Mouse (Mus musculus) CD4-positive helper T cell, adult 2 months (primary cell): ENCODE measurements around the gene Pard3.
A peak's percentile ranks its signal among the peaks of the same experiment; 100 is the strongest.

Experiments
- DNase-seq: peaks from one replicate; pipeline ENCODE4 v3.0.0-alpha.2; 2012; ENCODE audit warnings: low read depth, missing footprints, low spot score

Gene Pard3

DNA sequence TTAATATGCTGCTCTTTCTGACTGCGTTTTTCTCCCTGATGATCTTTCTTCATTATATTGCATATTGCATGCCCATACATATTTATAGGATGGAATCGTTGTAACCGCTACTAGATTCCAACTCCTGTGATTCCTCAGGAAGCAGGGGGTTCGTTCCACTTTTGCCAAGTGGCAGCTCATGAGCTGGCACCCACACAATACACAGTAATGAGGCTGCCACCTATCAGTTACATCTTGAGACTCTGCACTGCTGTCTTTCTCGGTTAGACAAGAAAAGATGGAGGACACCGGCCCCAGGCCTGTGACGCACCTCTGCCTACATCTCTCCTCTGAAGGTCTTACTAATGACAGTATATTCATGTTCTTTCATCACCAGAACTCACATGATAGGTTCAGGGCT, 364.3 kb downstream of the Pard3 start:
- no peak for DNase-seq

DNA sequence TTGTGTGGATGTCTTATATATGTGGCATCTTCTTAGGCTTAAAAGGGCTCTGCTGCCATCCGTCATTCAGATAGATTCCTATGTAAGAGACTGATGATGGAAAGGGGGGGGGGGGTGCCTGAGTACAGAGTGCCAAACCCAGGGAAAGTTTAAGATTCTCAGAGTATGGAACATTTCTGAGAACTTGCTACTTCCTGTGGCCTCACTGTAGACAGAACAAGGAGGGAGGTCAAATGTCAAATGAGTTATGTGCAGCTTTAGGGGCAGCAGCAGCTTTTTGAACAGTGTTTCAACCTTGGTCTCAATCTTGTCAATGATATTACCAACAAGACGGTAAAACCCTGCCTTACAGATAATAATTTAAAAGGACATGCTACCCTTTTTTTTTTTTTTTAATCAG, 367.5 kb downstream of the Pard3 start:
- no peak for DNase-seq

DNA sequence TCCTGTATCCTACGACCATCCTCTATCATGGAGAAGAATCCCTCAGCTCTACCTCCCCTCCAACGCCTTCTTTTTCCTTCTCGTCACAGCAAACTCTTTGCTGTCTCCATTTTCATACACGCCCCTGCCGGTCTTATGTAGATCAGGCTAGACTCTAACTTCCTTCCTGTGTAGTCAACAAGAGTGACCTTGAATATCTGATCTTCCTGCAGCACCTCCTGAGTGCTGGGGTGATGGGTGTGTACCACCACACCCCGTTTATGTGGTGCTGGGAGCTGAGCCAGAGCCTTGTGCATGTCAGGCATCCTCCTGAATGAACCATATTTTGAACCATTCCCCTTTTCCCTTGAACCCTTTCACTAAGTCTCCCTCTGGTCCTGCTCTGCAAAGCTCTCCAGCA, 372.3 kb downstream of the Pard3 start:
- DNase-seq: no peak

DNA sequence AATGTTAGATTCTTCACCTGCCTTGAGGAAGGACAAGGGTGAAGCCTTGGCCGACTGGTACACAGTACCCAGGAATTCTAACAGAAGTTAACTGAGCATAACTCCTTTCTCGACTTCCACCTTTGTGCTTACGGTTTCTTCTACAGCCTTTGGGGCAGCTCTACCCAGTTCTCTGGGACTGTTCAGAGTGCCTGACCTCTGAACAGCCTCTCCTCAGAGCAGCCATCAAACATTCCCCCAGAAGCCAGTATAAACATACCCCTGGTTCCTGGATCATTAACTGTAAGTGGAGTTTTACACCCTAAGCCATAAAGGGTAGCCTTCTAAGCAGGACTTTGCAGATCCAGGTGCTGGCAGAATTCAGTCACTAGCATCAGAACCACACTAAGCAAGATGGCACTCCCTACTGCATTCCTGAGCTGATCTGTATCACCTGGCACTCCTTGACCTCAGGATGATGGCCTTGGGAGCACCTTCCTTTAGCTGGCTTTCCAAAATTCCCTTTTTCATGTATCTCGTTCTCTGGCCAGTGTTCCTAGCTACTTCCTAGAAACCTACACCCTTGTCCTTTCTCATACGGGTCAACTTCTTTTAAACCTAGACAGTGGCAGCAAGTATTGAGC, 374.0 kb downstream of the Pard3 start:
- no peak for DNase-seq

DNA sequence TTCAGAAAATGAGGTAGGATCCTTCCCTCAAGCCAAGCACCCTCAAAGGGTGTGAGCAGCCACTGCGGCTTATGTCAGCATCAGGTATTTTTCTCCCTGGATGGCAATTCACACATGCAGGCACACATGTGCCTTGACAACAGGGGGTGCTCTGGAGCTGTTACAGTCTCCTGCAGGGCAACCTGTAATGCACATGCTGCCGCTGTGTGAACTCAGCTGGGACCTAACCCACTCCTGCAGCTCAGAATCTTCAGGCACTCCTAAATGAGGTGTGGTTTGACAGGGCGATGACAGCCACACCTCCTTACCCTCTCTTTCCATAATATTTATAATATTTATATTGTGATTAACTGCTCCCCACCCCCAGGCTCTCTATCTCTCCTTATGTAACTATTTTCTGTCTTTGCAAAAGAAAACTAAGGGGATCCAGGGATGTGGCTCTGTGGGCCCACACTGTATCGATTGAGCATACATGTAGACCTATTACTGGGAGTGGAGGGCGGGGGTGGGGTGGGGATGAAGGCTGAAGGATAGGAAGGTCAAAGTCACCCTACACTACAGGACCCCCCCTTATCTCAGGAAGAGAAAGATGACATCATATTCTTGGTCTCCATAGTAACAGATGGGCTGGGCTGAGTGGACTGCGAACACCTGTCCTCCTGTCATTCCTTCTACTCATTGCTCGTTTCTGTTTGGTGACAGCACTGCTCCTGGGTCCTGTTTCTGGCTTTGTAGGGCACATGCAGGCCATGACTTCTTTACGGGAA, 375.1 kb downstream of the Pard3 start:
- peak; percentile 57 for DNase-seq

DNA sequence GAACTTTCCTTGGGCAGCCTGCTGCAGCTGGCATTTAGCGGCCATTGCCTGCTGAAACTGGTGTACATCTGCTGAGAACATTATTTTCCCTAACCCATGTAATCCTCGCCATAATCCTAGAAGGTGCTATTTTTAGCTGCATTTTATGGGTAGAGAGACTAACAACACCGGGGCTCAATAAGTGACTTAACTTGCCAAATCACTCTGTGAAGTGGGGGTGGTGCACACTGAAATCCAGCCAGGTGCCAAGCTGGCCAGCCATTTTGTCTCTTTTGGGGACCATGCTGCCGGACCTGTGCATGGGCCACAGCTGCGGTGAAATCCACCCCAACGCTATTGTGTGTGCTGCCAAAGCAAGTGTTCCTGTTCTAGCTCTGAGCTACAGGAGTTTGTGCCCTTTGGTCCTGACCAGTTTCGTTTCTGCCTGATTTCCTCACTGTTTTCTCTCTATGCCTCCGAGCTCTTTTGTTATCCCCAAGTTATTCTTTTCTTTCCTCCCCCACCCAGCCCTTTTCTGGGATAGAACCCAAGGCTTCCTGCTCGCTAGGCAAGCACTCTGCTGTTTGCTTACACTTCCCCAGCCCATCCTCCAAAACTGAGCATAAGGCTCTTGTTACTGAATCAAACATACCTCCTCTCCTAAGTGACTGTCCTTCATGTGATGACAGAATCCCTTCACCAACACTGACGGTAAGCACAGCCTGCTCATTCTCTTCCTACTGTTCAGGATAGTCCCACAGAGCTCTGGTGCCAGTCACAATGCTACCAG, 375.9 kb downstream of the Pard3 start:
- DNase-seq: no peak

DNA sequence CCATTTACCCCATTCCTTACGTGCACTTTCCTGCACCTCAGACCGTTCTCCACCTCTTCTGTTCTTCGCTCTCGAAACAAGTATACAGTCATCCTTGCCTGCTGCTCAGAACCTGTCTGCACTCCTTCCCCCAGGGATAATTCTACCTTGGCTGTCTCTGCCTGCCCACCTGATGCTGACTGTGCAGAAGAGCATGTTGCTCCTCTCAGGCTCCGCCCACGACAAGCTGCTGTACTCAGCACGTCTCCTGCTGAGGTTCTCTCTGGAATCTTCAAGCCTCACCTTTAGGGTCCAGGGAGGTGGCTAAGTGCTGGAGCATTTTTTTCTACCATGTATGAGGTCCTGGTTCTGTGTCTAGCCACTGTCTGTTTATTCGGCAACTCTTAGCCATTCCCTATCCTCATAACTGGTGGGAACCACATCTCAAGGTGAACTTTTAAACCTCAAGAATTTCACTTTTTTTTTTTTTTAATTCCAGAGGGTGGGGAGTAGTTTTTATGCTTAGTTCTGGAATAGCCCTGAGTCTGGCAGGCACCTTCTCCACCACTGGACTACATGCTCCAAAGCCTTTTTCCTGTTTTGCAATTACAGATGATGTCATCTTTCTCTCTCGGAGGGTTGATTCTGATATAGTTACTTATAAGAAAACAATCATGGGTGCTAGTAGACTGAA, 376.6 kb downstream of the Pard3 start:
- no peak for DNase-seq

DNA sequence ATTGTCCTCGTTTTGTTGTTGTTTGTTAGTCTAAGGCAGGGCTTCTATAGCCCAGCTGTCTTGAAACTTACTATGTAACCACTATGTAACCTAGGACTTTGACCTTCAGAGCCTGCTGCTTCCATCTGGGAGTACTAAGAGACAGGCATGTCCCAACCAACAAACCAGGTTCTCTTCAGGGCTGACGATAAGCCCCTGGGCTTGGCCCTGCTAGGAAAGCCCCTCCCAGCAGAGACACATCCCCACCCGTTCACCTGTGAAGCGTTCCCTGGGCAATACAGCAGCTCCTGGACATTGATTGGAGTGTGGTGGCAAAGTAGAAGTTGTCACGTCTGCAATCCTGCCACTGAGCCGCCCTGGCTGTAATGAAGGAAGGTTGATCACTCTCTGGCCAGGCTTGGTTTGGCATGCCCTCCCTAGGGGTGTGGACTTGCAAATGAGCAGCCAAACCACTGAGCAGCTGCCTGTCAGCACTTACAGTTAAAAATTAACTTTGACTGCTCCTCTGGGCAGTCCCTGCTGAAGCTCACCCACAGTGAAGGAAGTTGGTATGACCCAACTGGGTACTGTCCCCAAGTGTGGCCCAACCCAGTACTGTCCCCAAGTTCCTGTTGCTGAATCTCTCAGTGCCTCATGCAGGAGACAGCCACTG, 377.3 kb downstream of the Pard3 start:
- no peak for DNase-seq

DNA sequence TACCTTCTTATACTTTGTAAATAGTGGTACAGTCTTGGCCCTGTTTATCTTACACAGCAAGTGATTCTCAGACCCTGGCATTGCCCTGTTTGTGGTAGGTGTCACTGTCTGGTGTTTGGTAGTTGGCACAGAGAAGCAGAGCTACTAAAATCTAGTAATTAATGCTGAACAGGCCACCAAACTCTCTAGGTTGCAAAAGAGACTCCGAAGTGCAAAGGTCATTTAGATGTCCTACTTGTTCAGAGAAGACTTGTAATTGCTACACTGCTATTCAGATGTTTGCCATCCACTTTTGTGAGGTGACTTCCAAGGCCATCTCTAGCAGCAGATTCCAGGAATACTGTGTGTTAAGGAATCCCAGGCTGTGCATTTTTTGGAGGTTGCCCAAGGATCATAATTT, 383.7 kb downstream of the Pard3 start:
- no peak for DNase-seq

DNA sequence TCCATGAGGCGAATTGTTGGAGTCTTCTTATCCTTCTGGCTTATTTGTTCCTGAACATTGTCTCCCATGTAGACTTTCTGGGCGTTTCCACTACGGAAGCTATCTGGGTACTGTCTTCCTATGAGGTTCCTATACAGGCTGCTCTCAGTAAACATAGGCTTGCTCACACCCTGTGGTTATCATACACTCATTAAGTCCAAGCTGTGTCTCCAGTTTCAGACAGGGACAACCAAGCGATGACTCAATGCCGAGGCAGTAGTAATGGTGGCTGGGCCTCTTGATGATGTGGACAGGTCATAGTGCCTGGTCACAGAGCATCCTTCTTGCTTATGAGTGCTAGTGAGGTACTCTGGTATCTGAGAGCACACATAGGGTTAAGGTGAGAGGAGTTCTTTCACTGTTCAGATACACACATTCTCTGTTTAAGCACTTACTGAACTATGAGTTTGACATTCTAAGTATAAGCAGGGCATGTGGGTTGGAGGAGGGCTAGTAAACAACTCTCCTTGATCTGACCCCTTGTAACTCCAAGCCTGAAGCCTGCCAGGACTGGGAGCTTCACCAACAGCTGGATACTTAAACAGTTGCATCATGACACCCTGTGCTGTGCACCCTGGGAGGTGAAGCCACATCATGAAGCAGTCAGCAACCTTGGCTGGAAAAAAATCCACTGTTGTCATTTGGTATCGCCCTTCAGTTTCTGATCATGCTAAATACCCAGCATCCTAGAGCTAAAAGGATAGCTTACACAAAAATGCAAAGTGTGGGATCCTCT, 385.6 kb downstream of the Pard3 start:
- no peak for DNase-seq

DNA sequence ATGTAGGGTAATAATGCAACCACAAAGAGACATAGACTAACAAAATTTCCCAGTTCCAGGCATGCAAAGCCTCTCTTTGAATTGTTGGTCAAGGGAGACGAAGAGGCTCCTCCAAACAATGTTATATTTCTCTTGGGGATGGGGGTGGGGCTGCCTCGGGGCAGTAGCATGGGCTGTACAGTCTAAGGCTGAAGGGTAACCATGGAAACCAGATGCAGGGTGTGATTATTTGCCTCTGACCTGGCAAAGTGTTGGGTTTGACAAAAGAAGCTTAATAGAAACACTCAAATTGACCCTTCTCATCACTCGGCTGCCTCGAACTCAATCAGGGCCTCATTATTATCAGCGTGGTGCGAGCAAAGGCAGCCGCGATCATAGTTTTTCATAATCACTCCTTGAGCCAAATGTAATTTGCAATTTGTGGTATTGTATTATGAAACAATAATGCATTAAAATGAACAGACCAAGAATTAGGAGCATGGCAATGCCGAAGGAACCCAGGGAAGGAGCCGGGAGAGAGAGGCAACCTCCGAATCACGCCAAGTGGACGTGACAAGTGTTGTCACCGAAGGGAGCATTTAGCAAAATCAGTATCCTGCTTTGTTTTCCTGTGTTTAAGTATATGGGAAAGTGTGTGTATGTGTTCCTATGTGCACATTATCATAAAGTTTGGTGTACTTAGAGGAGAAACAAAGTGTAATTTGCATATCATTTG, 387.4 kb downstream of the Pard3 start:
- DNase-seq: no peak

DNA sequence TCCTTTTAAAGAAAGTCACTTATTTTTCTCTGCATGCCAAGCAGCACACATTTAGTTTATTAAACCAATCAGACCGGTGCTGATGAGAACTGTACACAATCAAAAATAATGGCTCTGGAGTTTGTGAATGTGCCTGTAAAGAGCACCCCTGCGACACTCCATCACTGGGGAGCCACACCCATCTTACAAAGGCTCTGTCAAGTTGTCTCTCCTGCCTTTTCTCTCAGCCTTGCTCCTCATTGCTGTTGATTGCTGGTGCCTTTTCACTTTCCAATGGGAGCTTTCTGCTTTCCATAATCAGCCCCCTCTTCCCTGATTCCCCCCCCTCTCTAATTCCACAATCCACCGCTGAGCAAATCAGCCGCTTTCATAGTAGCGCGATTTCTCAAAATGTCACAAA, 388.7 kb downstream of the Pard3 start:
- DNase-seq: no peak

DNA sequence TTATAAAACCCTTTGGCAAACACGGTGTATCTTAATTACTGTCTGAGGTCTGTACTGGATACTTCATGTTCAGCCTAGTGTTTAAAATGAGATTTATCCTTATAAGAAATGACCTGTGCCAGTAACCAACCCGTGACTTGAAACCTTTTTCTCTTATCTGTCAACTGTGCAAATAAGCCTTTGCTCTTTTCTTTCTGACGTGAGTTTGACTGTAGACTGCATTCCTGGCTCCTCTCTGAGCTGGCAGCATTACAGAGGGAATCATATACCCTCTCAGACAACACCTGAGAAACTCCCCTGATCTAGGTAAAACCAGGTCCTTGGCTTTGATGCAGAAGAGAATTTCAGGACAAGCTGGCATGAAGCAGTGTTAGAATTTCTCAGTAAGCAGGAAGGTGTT, 394.2 kb downstream of the Pard3 start:
- DNase-seq: no peak

DNA sequence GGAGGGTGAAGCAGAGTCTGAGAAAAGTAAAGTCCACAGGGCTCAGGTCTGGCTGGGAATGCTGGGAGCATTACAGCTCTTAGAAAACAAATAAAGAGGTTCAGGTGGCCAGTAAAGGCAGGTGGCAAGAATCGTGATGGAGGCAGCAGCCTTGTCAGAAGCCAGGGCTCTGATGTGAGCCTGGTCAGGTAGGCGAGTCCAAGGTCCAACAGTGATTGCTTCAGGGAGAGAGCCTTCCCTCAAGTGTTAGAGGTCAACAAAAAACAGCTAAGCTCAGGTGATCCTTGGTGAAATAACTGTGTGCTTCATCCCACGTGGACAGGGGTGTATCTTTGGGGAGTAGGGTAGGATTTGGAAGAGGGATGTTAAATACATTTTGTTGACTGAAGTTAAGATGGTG, 397.5 kb downstream of the Pard3 start:
- DNase-seq: no peak

DNA sequence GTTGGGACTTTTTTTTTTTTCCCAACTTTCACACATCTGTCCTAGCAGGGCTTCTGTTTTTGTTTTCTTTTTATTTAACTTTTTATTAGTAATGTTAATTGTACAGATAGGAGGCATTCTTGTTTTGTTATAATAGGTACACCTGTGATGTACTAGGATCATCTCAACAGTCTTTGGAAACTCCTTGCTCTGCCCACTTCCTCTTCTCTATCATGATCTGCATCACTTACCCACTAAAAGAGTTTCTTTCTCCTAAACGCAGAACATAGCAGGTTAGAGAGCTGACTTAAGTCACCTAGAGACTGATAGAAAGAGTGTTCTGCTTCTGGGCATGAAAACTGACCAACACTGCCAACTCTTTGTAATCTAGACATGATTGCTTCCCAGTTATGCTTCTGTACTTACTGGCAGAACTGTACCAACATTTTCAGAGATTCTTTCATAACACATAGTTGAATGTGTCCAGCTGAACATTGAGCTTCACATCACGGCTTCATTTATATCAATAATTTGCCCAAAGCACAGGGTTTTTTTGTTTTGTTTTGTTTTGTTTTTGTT, 398.8 kb downstream of the Pard3 start:
- no peak for DNase-seq

DNA sequence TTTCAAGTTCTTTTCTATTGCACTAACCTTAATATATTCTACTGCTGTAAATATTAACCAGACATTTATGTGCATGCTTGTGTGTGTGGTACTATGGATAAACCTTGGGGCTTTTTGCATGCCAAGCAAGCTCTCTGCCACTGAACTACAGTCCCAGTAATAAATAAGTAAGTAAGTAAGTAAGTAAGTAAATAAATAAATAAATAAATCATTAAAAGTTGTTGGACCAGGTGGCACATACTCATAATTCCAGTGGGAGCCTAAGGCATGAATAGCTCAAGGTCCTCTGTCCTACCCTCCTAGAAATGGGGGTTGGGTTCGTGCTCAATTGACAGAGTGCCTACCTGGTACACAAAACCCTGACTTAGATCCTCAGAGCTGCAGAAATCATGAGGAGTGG, 400.6 kb downstream of the Pard3 start:
- no peak for DNase-seq

DNA sequence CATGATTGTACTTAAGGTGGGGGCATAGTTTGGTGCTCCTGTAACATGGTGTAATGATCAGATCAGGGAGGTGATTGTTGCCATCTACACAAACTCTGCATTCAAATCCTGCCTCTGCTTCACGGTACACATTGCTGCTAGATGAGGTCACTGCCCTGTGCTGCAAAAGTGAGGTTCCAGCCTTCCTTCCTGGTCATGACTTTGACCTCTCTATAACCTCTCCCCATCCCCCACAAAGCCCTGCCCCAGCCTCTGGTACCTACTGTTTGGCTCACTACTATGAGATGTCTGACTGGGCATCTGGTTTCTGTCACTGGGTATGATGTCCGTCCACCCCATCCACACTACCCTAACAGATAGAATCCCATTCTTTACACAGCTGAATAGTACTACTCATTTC, 408.5 kb downstream of the Pard3 start:
- no peak for DNase-seq

DNA sequence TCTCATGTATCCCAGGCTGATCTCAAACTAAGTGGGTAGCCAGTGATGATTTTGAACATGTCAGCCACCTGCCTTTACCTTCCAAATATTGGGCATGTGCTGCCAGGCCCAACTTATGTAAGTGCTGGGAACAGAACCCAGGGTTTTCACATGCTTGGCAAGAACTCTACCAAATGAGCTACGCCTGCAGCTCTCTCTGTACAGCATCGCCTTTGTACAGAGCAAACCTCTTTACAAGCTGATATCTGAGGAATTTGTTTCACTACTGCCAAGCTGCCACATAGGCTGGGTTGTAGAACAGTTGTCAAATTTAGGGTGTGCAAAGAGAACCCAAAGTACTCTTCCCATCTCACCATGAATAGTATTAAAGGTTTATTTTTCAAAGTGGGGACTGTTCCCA, 416.3 kb downstream of the Pard3 start:
- no peak for DNase-seq

DNA sequence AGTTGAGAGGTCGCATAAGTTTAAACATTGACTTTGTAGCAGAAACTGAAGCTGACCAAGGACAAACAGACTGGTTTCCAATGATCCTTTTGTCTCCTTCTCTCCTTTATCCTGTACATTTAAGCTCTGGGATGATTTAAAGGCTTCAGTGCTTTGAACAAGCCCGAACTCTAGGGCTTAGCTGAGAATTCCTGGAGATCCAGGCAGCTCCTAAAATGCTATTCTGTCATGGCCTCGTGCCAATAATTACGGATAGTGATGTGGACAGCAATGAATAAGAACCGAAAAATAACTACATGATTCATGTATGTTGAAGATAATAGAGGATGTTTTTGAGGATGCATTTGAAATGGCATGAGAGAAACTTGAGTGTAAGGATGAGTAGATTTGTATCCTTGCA, 421.9 kb downstream of the Pard3 start:
- no peak for DNase-seq

DNA sequence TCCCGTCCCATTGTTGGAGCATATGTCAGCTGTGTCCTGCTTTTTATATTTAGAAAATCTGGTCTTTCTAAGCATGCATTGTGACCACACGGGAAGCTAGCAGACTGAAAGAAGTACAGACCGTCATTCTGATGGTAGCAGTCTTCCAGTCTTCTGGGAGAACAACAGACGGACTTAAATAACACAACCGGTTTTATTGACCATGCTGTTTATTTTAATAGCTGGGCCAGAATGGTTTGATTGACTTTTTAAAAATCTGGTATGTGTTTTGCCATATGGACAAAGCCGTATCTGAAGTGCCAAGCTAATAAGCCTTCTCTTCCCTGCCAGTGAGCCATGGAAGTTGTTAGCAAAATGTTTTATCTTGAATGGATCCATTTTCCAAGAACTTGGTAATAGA, 428.3 kb downstream of the Pard3 start:
- no peak for DNase-seq
